Mouse (Mus musculus) bone marrow, adult 2 months (tissue): ENCODE measurements around the gene Polh.

ENCODE experiments used
- CTCF ChIP-seq: fragments of 200-500 bp; IDR thresholded peaks from 2 replicates; pipeline ENCODE4 v1.5.1; 2011; ENCODE audit warnings: low read length, control low read depth; ENCODE audit not compliant: control insufficient read depth, insufficient read depth
- POLR2A ChIP-seq: fragments of 200-500 bp; IDR thresholded peaks from 2 replicates; pipeline ENCODE4 v1.6.1; 2011; ENCODE audit warnings: low read depth, mild to moderate bottlenecking, control low read depth, low read length, borderline replicate concordance; ENCODE audit not compliant: control insufficient read depth

DNA sequence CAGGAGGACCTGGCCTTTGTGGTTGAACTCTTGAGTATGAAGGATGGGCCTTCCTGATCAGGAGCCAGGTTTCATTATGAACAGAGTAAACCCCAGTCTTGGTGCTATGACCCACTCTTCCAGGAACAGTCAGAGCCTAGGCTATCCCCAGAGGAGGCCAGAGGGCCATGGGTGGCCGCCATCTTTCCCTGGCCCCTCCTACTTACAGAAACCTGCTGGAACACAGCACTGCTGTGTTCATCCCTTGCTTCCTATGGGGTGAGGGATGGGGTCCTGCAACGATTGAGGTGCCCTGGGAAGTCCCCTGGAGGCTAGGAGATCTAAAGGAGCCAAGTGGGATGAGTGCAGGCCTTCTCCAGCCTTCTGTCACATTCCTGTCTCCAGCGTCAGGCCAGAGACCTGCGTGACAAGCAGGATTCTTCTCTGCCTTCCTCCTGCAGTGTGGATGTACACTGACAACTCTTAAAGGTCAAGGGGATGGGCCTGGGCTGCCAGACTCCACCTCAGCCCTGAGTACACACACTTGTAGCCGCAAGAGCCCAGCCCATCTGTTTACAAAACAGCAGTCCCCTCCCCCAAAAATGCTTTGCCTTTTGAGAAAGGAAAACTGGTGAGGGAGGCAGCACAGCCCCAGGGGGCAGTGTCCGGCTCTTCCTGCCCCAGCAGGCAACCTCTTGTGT lies 74.5 kb downstream of the Polh start:
- TF ChIP-seq CTCF (no peak), POLR2A (no peak)
